Mouse (Mus musculus): ENCODE data around the gene Il1rl1.

Gene Il1rl1

DNA sequence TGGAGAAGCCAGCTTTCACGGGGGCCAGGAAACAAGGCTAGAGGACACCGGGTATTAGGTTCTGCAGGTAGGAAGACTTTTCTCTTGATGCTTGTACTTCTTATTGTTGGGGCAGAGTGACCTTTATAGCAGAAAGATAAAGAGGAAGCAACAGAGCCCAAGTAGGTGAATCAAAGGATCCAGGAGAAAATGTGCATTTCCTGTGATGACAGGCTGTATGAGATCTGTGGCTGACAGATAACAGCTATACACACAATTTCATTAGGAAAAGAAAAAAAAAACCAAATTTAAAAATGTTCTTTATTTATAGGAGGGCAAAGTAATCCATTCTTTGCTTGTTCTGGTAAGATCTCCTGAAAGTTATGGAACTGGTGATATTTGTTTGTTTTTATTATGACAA is 8.0 kb downstream of the Il1rl1 start:
- no peak for DNase-seq (ENCODE audit: low spot score)

DNA sequence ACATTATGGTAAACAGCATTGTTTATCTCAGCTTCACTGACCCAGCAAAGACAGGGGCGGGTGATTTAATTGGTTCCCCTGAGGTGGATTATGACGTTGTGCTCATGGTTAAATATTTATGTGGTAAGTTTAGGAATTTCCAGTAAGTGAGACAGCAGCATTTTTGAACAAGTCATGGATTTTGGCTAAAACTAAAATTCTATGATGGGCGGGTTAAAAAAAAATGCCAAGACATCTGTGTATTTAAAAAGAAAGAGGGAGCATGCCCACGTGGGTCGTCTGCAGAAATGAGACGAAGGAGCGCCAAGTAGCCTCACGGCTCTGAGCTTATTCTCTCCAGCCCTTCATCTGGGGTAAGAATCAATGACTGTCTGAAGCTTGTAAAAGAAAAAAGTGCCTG is 10.1 kb downstream of the Il1rl1 start:
- no peak for DNase-seq (ENCODE audit: low spot score)

DNA sequence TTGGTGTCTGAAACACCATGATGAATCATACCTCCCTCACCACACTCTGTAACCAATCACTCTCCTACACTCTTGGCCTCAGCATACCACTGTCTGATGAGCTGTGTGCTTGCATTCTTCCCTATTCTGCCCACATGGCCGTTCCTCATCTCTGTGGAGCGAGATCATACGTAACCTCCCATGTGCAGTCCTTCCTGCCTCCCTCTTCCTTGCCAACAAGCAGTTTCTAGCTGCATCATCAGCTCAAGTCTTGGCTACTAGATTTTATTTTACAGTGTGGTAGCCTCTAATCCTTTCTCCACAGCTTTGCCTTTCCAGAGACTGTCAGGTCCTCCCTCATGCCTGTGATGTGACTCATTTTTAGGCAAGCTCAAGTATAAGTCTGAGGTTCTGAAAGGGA is 15.4 kb downstream of the Il1rl1 start:
- DNase-seq (ENCODE audit: low spot score) = no peak

DNA sequence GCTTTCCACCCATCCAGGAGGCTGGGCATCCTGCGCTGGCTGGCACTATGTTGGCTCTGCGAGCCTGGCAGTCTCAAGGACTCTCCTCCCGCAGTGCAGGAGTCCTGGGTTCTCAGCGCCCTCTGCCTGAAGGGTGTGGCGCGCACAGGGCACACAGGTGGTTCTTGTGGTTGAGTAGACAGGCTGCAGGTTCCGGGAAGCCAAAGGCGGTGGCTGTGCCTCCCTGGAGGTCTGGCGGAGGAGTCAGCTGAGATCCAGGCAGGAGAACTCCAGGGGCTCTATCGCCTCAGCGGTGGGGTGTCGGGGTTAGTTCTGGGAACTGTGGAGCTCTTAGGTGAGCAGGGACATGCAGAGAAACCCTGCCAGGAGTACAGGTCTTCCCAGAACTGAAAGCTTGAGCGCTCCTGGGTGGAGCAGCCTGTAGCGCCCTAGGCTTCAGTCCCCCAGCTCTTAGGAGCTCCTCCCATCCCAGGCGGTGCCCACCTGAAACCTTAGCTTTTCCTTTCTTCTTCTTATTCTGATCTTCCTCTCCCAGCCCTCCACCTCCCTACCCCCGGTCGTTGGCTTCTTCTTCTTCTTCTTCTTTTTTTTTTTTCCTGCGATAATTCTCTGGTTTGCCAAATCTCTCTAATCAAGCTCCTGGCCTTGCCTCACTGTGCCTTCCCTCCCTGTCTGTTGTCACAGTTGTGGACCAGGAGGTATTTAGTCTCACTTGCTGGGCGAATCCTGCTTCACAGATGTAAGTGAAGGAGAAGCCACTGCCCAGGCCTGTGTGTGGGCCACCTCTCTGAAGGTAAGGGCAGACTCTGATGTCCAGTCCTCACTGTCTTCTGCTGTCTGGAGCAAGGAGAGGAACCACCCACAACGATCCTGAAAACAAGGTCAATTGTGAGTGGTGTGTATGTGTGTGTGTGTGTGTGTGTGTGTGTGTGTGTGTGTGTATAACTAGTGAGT is 36.4 kb downstream of the Il1rl1 start, which contains the start of gene Il18r1:
Gene Il18r1, plus strand, starts transcription at position 76 of the 954 bp plus-strand sequence.
- no peak for DNase-seq (ENCODE audit: low spot score)

DNA sequence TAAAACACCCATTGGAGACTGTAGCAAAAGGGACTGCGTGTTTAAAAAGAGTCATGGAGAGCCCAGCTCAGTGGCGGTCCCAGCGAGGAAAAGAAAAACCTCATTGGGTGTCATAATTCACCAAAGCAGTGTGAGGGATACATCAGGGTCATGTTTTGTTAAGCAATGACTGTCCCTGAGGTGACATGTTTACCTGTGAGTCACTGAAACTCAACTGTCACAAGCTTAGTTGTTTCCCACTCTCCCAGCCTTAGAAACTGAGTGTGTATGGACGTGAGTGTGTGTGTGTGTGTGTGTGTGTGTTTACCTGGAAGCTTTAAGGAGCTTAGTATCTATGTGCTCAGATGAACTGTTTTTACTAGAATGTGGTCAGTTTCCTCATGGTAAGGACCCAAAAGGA is 37.9 kb downstream of the Il1rl1 start:
- DNase-seq (ENCODE audit: low spot score) = no peak

DNA sequence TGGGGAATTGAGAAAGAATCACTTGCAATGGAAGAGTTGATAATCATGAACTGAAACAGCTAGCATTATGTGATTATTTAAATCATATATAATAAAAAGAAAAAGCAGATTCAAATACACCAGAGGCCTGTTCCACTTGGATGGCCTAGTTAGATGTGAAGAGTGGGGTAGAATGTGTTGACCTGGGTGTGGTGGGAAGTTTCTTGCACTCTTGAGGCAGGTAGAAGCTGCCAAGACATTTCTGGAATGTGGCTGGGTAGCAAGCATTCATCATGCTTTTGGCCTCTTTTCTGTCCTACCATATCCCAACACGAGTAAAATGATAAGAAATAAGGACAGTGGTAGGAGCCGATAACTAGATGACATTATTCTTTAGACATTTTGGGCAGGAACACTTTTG is 39.4 kb downstream of the Il1rl1 start:
- DNase-seq (ENCODE audit: low spot score) = no peak

DNA sequence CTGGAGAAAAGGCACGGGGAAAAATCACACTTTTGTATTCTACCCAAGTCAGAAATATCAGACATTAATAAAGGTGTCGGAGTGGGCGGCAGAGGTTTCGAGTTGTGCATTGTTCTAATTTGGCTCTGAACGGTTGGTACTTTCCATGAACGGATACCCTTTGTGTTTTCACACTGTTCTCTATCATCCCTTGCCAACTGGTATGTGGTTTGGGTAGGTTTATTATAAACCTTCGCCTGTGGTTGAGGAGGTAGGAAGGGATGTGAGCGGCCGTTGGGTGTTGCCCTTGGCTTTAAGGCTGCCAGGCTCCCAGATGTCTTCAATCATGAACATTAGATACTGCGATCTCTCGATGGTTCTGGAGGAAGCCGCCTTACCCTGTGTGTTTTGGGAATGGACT is 40.5 kb downstream of the Il1rl1 start:
- no peak for DNase-seq (ENCODE audit: low spot score)

DNA sequence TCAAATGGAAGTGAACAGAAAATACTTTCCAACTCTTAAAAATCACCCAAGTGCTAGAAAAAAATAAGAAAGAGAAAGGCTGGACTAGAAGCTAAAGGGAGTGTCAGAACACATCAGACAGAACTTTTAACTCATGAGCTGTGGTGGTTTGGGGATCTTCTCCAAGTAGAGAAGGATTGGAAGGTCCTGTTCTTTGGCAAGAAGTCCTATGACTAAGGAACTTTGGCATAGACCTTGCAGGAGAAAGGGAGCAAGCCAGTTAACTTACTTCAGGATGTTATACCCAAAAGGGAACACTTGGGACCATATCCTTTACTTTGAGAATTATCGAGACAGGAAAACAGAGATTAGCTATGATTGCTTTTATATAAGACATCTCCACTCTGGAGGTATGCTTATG is 43.0 kb downstream of the Il1rl1 start:
- DNase-seq (ENCODE audit: low spot score) = no peak

DNA sequence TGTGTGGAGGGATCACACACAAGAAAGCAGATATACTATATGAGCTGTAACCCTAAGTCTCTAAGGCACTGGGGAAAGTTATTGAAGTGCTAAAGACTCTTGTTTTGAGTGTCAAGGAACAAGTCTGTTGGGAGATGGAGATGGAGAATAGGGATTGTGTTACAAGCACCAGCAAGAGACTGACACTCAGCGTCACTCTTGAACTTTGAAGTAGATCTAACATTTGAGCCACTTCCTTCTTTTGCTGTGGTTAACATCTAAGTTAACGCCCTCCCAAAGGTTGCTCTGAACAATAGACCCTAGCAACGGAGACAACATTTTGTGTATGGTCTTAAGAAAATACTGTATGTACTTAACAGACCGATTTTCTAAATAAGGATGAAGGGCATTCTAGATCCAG is 44.3 kb downstream of the Il1rl1 start:
- DNase-seq (ENCODE audit: low spot score) = no peak

DNA sequence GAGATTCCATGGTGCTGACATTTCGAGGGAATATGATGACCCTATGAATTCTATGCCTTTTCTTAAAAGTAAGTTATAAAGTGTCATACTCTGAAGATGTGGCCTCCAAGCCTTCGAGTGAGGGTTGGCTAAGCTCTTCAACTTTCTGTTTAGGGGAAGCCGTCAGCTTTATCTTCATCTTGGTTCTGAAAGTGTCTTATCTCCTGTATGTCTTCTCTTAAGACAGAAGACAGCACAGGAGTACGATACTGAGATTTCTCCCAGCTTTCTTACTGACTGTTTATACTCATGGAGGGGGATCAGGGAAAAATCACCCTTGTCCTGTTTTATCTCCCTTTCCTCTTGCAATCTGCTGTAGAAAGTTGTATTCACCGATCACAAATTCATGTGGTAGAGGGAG is 45.0 kb downstream of the Il1rl1 start:
- DNase-seq (ENCODE audit: low spot score) = no peak

DNA sequence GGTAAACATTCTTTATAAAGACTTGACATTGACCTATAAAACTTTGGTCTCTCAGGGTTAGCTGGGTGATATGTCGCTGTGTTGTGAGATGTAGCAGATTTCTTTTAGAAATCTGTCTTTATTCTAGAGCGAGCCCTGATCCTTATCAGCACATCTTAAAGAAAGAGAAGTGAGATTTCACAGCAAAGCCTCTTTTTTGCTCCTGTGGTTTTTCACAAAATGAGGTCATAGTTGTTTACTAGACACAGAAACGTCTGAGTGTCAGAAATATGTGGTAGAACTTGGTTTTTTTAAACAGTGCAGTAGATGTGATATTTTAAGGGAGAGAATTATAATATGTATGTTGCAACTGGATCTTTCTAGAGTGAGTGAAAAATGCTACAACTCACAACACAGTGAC is 46.3 kb downstream of the Il1rl1 start:
- no peak for DNase-seq (ENCODE audit: low spot score)

DNA sequence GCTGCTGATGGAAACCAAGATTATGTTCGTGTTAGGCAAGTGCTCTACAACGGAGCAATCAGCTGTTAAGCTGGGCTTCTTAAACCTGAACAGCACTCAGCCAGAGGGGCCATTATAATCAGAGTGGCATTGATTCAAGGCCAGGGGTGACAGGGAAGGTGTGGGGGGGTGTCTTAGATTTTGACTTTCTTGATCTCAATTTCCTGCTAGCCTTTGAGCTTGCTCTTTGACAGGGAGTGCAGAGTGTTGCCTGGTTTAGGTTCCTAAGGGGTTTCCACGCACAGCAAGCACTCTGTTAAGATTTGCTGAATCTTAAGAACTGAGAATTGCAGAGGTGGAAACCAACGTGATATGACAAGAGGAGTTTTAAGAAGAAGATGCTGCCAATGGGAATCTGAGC is 47.4 kb downstream of the Il1rl1 start:
- no peak for DNase-seq (ENCODE audit: low spot score)

DNA sequence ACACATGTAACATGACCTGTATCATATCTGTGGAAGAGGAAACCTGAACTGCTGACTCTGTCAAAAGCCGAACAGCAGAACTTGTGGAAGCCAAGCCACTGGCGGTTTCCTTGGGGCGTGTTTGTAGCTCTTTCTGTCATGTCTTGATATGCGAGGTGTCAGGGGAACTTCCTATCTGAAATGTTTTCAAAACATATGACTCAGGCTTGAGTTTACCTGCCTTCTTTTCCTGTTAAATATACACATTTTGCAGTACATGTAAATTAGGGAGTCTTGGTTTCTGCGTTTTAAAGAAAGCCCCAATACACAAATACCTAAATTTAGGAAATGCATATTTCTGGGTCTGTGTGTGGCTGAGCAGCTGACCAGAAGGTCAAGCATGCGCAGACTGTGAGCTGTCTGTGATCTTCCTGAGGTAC is 50.1 kb downstream of the Il1rl1 start:
- no peak for DNase-seq (ENCODE audit: low spot score)

DNA sequence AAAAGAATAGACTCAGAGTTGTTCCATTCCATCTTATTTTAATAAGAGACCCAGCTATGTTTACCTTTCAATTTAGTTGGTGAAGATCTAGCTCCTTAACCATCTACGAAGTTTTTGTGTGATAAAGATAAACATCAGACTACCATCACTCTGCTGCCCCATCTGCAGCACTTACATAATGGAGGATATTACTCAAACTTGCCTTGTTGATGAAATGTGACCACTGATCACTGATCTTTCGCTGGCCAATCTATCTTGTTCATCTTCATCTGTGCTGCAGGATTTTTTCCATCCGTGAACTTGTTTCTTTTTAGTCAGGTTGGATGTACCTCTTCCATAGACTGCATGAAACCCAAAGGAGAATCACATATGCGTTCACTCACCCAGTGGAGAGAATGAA is 65.2 kb downstream of the Il1rl1 start:
- DNase-seq (ENCODE audit: low spot score) = no peak

DNA sequence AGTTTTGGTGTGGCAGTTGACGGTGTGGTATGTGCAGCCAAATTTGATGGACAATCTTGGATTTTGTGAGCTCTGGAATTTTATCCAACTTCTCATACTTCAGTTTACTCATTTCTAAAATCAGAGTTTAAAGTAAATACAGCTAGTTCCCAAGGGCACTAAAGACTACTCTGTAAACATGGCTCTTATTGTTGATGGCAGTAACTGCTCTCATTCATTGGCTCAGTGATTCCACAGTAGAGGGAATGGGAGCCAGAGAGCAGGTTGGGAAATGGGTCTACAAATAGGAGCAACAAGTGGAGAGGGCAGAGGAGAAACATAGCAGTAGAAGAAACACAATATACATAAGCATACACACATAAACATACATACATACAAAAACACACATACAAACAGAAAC is 70.3 kb downstream of the Il1rl1 start:
- DNase-seq (ENCODE audit: low spot score) = no peak

DNA sequence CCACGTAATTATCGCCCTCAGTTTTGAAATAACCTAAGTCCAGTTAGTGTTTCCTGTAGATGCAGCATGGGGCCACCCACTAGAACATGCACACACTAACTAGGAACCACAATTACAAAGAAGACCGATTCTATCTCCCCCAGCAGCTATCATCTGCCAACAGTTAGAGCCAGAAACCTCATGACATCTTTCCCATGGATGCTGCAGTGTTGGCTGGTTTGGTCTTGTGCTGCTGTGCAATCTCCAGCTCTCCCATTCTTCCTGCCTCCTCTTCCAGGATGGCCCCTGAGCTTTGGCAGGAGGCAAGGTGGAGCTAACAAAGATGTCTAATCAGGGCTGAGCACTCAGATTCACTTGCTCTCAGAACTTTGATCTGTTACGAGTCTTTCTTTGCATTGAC is 71.8 kb downstream of the Il1rl1 start:
- DNase-seq (ENCODE audit: low spot score) = no peak

DNA sequence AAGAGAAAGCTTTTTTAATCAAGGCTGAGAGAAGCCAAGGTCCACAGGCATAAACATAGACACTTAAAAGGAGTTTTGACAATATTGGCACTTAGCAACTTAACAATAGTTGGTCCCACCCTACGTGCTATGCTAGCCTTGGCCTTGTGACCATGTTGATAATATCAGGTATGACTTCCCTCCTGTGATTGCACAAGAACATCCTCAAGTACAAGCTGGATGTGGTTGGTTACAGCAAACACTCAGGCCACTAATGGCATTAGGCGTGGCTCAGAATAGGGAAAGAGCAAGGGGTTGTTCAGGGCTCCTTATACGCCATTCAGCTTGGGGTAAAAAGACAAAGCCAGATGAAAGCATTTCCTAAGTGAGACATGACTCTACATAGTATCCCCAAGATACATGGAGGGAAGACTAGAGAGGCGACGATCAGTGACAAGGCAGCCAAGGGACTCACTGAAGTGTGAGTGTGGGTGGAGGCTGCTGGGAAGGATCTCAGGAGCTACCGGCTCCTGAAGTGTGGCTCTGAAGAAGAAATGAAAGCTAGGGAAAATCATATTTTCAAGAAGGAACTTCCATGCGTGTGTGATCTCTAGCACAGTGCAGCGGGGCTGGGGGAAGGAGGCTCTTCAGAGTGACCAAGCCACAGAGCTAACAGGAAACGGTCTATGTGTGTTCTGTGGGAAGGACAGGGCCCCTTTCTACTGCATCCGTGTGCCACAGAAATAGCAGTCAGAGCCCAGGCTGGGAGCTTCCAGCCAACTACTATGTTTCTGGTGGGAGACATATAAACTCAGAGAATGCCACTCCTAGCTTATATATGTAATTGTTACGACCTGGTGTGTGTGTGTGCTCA is 72.4 kb downstream of the Il1rl1 start:
- DNase-seq (ENCODE audit: low spot score) = no peak

DNA sequence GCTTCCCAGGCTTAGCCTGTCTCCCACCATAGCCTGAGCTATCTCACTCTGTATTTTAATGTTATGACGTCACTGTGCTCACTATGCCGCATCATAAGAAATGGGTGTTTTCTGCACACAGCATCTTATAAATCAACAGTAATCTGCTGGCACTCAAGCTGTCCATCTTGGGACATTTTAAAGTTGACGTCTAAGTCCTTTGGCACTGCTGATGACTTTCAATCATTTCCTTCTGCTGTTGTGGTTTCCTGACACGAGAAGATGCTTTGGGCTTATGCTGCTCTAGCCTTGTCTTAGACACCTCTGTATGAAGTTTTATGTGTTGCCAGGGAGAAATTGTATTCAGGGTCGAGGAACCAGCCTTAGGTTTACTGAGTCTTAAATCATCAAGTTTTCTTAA is 75.2 kb downstream of the Il1rl1 start:
- no peak for DNase-seq (ENCODE audit: low spot score)
